Mouse (Mus musculus): ENCODE measurements at regions not wholly inside any gene's neighbourhood (a gene's known extent, or its start where the extent isn't known, plus 50 kb on each side); places are given as distances from the start of the nearest gene placed in this dataset.

DNA sequence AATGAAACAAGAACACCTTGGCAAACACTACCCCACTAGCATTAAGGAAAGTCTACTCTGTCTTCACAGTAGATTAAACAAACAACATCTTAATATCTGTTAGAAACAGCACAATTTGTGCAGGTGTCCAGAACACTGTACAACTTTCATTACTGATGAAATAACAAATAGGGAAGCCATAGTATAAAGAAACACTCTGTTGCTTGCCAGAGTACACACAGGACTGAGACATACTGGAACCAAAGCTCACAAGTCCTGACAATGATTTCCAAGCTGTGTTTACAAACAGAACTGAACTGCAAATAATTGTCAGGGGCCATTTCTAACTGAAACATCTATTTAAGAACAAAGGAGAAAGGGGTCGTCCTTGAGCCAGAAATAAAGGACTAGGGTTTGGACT lies 478.4 kb downstream of the Klf12 start:
- DNase-seq (ENCODE audit: low spot score in 2 of 2) = no peak

DNA sequence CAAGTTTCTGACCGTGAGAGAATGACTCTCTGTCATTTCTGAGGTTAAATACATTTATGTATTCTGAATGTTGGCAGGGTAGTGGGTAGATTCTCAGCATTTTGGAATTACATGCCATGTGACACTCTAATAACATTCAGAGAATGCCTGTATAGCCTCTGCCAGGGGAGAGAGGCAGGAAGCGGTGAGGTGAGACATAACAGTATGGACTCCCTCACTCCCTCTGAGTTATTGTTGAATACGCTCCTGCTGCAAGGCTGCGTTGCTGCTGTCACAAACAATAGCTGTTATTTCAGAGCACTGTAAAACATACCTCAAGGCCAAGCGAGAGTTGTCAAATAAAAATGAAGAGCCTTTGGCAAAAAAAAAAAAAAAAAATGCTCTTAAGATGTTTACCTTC lies 477.9 kb downstream of the Klf12 start:
- DNase-seq (ENCODE audit: low spot score in 2 of 2) = no peak

DNA sequence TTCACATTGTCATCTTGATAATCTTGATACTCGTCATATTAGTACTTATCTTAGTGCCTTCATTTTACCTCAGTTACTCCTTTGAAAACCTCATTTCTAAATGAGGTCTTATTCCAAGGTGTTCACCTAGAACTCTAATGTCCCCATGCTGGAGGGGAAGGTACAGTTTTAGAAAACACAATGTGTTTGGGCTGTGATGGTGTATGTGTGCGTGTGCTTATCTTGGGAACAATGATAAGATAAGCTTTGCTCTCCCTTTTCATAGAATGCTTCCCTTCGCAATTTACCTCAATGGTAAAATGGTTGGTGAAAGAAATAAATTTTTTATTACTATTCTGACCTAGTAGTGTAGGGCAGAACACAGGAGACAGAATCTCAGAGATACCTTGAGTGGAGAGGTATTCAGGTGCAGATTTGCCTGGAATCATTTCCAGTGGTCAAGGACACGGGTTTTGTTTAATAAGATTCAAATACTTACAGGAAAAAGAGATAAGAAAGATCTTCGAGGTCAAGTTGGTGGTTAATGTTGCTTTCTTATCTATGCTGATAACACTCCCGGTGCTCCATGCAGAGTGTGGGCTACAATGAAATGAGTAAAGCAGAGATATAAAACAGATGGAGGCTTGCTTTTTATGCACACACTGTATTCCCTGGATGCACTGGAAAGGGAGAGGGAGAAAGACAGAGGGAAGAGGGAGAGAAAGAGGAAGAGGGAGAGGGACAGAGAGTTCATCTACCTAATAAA lies 471.6 kb downstream of the Klf12 start:
- DNase-seq (ENCODE audit: low spot score in 2 of 2) = no peak
